Mouse (Mus musculus): ENCODE measurements around the gene Mthfr. TPM values are rescaled to one million over a fixed set of nuclear protein-coding genes. Genes with fewer than 3 reads are reported as not detected.

Gene Mthfr
- polyA plus RNA-seq (2016; fragmentation: Nextera tagmentation; extraction: Ambion mirVana): 25.4 and 33.3 TPM in 2 replicates

GRCm38 (mm10) chr4:148038600-148039253, at the start of gene Mthfr, which contains the start of gene Clcn6:
Gene Mthfr (plus strand): TSS chr4:148039077.
Gene Clcn6 (minus strand): TSS chr4:148038821.
- Histone ChIP-seq H3K27me3 (ENCODE audit: low read depth, poor library complexity, severe bottlenecking) (no peaks in the 10 kb centered on the region), H3K4me3 (peak within 1 kb of the TSS; percentile 87), H3K36me3 (peaks cover 48% of the 10 kb centered on the region), H3K27ac (replicated peaks) (peak within 1 kb of the TSS; percentile 92), H3K4me1 (peaks cover 65% of the 10 kb centered on the region), H3K9me3 (replicated peaks) (no peaks in the 10 kb centered on the region)
- DNase-seq (ENCODE audit: low spot score): peak; percentile 100
- under 1% methylated on average over 54 of the region's 54 CpGs for WGBS

GRCm38 (mm10) chr4:147993571-147994095, 45.2 kb upstream of the Mthfr start:
- no peaks in the 10 kb centered on the region for H3K27me3 ChIP-seq (ENCODE audit: low read depth, poor library complexity, severe bottlenecking)
- no peak overlapping the region for H3K4me3 ChIP-seq
- 70% methylated on average over 7 of the region's 7 CpGs for WGBS
- H3K36me3 ChIP-seq: no peaks in the 10 kb centered on the region
- no peak for DNase-seq (ENCODE audit: low spot score)
- H3K4me1 ChIP-seq: no peaks in the 10 kb centered on the region
- no peak overlapping the region for H3K27ac ChIP-seq (replicated peaks)
- H3K9me3 ChIP-seq (replicated peaks): no peaks in the 10 kb centered on the region

DNA sequence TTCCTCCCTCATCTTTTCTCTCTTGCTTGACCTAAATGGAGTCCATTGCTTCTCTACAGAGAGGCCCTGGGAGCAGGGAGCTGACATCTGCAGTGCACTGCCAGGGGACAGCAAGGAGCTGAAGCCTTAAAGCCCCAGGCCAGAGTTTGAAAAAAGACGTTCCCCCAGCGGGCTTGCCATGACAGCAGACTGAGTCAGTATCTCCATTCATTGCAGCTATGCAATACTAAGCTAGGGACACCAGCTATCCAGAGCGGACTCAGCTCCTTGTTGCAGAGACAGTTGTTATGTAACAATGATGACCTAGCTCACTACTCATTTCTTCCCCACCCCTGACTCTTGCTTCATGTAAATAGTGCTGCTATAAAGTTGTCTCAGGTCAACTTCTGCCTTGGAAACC, 43.6 kb upstream of the Mthfr start:
- no peak overlapping the region for H3K27ac ChIP-seq (replicated peaks)
- WGBS: 85% methylated on average over 3 of the region's 3 CpGs
- H3K27me3 ChIP-seq (ENCODE audit: low read depth, poor library complexity, severe bottlenecking): no peaks in the 10 kb centered on the region
- H3K4me3 ChIP-seq: no peak overlapping the region
- DNase-seq (ENCODE audit: low spot score): no peak
- H3K36me3 ChIP-seq: no peaks in the 10 kb centered on the region
- H3K9me3 ChIP-seq (replicated peaks): no peaks in the 10 kb centered on the region
- H3K4me1 ChIP-seq: peaks cover 4% of the 10 kb centered on the region

DNA sequence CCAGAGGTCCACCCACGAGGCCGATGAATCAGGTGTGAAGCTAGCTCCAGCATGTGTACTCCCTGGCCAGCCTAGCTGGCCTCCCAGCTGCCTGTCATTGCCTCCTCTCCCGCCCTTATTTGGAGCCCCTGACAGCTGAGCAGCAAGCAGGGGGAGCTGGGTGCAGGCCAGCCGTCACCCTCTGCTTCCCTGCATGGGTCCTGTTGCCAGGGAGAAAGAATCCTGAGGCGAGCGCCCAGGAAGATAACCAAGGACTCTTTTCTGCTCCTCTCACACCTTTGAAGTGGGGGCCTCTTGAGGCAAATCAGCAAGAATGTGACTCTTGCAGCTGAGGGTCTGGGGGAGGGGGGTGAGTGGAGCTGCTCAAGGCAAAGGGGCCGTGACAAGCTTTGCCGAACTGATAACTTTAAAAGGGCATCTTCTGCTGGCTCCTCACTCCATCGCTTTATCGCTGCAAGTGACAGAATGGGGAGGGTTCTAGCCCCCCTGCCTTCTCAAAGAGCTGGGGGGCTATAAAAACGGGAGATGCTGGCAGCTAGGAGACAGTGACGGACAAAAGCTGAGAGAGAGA, 38.6 kb upstream of the Mthfr start, which contains the start of gene Nppa:
Gene Nppa (plus strand): TSS at position 521 of the 571 bp plus-strand sequence.
- H3K9me3 ChIP-seq (replicated peaks): no peaks in the 10 kb centered on the region
- peaks cover 22% of the 10 kb centered on the region for H3K36me3 ChIP-seq
- peaks cover 14% of the 10 kb centered on the region for H3K4me1 ChIP-seq
- 49% methylated on average over 12 of the region's 12 CpGs for WGBS
- DNase-seq (ENCODE audit: low spot score): no peak
- no peaks in the 10 kb centered on the region for H3K27me3 ChIP-seq (ENCODE audit: low read depth, poor library complexity, severe bottlenecking)
- H3K4me3 ChIP-seq: no peak within 1 kb of the TSS
- no peak within 1 kb of the TSS; the same call in 1 of the 2 replicates for H3K27ac ChIP-seq (replicated peaks)

DNA sequence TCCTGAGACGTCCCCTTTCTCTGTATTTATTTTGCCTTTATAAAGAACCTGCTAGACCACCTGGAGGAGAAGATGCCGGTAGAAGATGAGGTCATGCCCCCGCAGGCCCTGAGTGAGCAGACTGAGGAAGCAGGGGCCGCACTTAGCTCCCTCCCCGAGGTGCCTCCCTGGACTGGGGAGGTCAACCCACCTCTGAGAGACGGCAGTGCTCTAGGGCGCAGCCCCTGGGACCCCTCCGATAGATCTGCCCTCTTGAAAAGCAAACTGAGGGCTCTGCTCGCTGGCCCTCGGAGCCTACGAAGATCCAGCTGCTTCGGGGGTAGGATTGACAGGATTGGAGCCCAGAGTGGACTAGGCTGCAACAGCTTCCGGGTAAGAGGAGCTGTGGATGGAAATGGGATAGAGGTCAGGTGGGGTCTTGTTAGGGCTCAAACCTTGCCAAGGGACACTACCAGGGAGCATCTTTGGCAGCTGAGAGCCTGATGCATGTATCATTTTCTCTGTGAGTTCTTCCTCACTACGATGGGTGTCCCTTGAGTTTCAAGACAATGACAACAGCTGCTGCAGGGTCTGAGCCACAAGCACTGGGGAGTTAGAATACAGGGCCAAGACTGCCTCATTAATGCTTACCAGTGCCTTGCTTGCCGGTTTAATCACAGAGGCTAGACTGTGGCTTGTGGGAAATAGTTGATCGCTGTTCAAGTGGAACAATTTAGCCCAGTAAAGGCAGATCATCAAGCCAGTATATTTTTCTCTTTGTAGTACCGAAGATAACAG, 37.7 kb upstream of the Mthfr start:
- 84% methylated on average over 17 of the region's 17 CpGs for WGBS
- H3K27me3 ChIP-seq (ENCODE audit: low read depth, poor library complexity, severe bottlenecking): no peaks in the 10 kb centered on the region
- H3K36me3 ChIP-seq: peaks cover 31% of the 10 kb centered on the region
- H3K4me3 ChIP-seq: no peak overlapping the region
- H3K9me3 ChIP-seq (replicated peaks): no peaks in the 10 kb centered on the region
- H3K27ac ChIP-seq (replicated peaks): no peak overlapping the region; the same call in 1 of the 2 replicates
- no peak for DNase-seq (ENCODE audit: low spot score)
- peaks cover 14% of the 10 kb centered on the region for H3K4me1 ChIP-seq

GRCm38 (mm10) chr4:148001866-148002265, 37.0 kb upstream of the Mthfr start:
- peaks cover 14% of the 10 kb centered on the region for H3K4me1 ChIP-seq
- WGBS: 44% methylated on average over 8 of the region's 8 CpGs
- peaks cover 37% of the 10 kb centered on the region for H3K36me3 ChIP-seq
- no peaks in the 10 kb centered on the region for H3K27me3 ChIP-seq (ENCODE audit: low read depth, poor library complexity, severe bottlenecking)
- no peaks in the 10 kb centered on the region for H3K9me3 ChIP-seq (replicated peaks)
- no peak overlapping the region for H3K4me3 ChIP-seq
- no peak overlapping the region for H3K27ac ChIP-seq (replicated peaks)
- DNase-seq (ENCODE audit: low spot score): no peak

GRCm38 (mm10) chr4:148004361-148004760, 34.5 kb upstream of the Mthfr start:
- Histone ChIP-seq H3K36me3 (peaks cover 62% of the 10 kb centered on the region), H3K27me3 (ENCODE audit: low read depth, poor library complexity, severe bottlenecking) (no peaks in the 10 kb centered on the region), H3K4me1 (peaks cover 14% of the 10 kb centered on the region), H3K4me3 (no peak overlapping the region), H3K9me3 (replicated peaks) (no peaks in the 10 kb centered on the region), H3K27ac (replicated peaks) (no peak overlapping the region)
- no peak for DNase-seq (ENCODE audit: low spot score)
- whole genome bisulfite sequencing: 93% methylated on average over 7 of the region's 7 CpGs

- no peak overlapping the region for H3K4me3 ChIP-seq
Measured at GRCm38 (mm10) chr4:148008412-148008811, 30.5 kb upstream of the Mthfr start.

GRCm38 (mm10) chr4:148009641-148010040, 29.2 kb upstream of the Mthfr start:
- peaks cover 100% of the 10 kb centered on the region for H3K36me3 ChIP-seq
- no peak for DNase-seq (ENCODE audit: low spot score)
- H3K9me3 ChIP-seq (replicated peaks): no peaks in the 10 kb centered on the region
- no peak overlapping the region for H3K27ac ChIP-seq (replicated peaks)
- 0 out of 2 replicates have a peak, but pooled peaks cover 3% of the 10 kb centered on the region for H3K4me1 ChIP-seq
- no peaks in the 10 kb centered on the region for H3K27me3 ChIP-seq (ENCODE audit: low read depth, poor library complexity, severe bottlenecking)
- 88% methylated on average over 2 of the region's 2 CpGs for WGBS
- no peak overlapping the region for H3K4me3 ChIP-seq

More at GRCm38 (mm10) chr4:148008412-148008811, 30.5 kb upstream of the Mthfr start:
- WGBS: 80% methylated on average over 4 of the region's 4 CpGs
- DNase-seq (ENCODE audit: low spot score): no peak
- no peaks in the 10 kb centered on the region for H3K9me3 ChIP-seq (replicated peaks)
- peaks cover 100% of the 10 kb centered on the region for H3K36me3 ChIP-seq
- no peaks in the 10 kb centered on the region for H3K27me3 ChIP-seq (ENCODE audit: low read depth, poor library complexity, severe bottlenecking)
- H3K27ac ChIP-seq (replicated peaks): no peak overlapping the region
- 0 out of 2 replicates have a peak, but pooled peaks cover 3% of the 10 kb centered on the region for H3K4me1 ChIP-seq

GRCm38 (mm10) chr4:148011332-148011731, 27.5 kb upstream of the Mthfr start:
- no peak overlapping the region for H3K4me3 ChIP-seq
- peaks cover 100% of the 10 kb centered on the region for H3K36me3 ChIP-seq
- DNase-seq (ENCODE audit: low spot score): no peak
- H3K27ac ChIP-seq (replicated peaks): no peak overlapping the region
- 0 out of 2 replicates have a peak, but pooled peaks cover 3% of the 10 kb centered on the region for H3K4me1 ChIP-seq
- WGBS: 82% methylated on average over 3 of the region's 3 CpGs
- no peaks in the 10 kb centered on the region for H3K9me3 ChIP-seq (replicated peaks)
- no peaks in the 10 kb centered on the region for H3K27me3 ChIP-seq (ENCODE audit: low read depth, poor library complexity, severe bottlenecking)

DNA sequence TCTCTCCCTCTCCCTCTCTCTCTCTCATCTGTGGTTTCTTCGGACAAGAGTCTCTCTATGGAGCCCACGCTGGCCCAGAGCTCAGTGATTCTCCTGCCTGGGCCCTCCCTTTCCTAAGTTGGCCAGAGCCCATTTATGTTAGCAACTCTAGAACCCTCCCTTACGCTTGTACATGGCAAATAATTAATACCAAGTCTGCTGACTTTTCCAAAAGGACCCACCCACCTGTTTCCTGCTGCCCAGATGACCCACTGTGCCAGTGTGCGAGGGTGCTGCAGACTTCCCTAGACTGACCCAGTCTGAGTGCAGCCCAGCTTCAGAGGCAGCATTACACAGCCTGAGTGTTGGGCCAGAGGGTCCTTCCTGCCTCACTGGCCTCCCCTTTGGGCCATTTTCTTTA, 26.7 kb upstream of the Mthfr start:
- Histone ChIP-seq H3K27ac (replicated peaks) (no peak overlapping the region), H3K9me3 (replicated peaks) (no peaks in the 10 kb centered on the region), H3K4me3 (no peak overlapping the region), H3K36me3 (peaks cover 100% of the 10 kb centered on the region), H3K4me1 (0 out of 2 replicates have a peak, but pooled peaks cover 3% of the 10 kb centered on the region), H3K27me3 (ENCODE audit: low read depth, poor library complexity, severe bottlenecking) (no peaks in the 10 kb centered on the region)
- DNase-seq (ENCODE audit: low spot score): no peak
- 89% methylated on average over 4 of the region's 4 CpGs for whole genome bisulfite sequencing

DNA sequence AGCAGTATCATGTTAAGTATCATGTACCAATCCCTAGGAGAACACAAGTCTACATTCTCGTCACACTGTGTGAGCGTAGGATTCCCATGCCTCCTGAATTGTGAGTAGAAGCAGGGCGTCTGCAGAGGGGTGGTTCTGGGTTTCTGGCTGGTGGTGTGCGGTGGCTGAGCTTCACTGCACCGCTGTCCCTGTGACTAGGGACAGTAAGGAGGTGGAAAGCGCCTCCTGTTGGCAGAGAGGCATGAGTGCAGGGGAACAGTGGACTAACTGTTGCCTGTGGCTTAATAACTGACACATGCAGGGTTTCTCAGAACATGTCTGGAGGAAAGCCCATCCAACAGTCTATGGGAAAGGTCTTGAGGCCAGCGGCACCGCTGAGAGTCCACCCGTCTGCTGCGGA, 23.5 kb upstream of the Mthfr start:
- no peak for DNase-seq (ENCODE audit: low spot score)
- 84% methylated on average over 10 of the region's 10 CpGs for WGBS
- no peak overlapping the region for H3K4me3 ChIP-seq
- H3K9me3 ChIP-seq (replicated peaks): no peaks in the 10 kb centered on the region
- no peaks in the 10 kb centered on the region for H3K27me3 ChIP-seq (ENCODE audit: low read depth, poor library complexity, severe bottlenecking)
- H3K27ac ChIP-seq (replicated peaks): no peak overlapping the region
- H3K4me1 ChIP-seq: 0 out of 2 replicates have a peak, but pooled peaks cover 3% of the 10 kb centered on the region
- peaks cover 100% of the 10 kb centered on the region for H3K36me3 ChIP-seq

Measured in midbrain, embryonic 10.5 days (tissue).